Mouse (Mus musculus): ENCODE data around the gene Pkn3. TPM values are rescaled to one million over a fixed set of nuclear protein-coding genes. Genes with fewer than 3 reads are reported as not detected.

The Pkn3 gene
- 2.8 and 3.8 TPM in 2 replicates for polyA plus RNA-seq (2015; fragmentation: Nextera tagmentation; extraction: Ambion mirVana)

DNA sequence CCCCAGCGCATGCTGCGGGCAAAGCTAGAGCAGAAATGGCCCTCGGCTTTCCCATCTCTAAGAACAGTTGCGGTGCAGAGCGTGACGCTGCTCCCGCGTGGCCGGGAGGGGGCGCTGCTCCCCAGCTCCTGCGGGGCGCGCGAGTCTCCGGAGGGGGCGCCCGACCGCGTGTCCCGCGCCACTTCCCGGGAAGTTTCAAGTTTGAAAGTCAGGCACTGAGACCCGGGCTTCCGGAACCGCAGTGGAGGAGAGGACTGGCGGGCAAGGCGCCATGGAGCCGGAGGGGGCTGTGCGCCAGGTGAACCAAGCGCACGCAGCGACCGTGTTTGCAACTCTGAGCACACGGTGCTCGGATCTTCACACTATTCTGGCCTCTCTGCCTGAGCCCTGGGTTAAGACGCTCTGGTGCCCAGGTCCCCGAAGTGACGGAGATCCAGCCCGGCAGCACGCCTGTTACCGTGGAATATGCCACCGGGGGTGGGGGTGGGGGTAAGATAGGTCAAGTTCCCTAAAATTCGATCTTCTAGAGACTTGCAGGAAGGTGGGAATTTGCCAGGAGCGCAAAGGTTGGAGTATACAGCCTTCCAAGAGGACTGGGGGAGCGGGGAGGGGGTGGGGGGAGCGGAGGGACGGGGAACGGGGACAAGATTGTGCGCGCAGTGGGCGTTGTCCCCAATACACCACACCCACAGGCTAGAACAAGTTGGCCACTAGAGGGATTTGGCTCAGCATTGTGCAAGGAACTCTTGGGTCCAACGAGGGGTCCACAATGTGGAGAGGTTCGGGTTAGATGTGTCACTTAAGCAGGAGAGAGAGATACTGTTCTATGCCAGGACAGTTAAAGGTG, at the start of gene Pkn3:
Gene Pkn3, plus strand, starts transcription at position 183 of the 847 bp plus-strand sequence.
- peak; percentile 82 for ATAC-seq
- peak within 1 kb of the TSS; percentile 49; the same call in 1 of the 2 replicates for H3K9ac ChIP-seq (replicated peaks)
- H3K36me3 ChIP-seq: peaks cover 11% of the 10 kb centered on the region
- H3K4me3 ChIP-seq (replicated peaks): peak within 1 kb of the TSS; percentile 46
- H3K4me1 ChIP-seq (replicated peaks): peaks cover 17% of the 10 kb centered on the region
- H3K27me3 ChIP-seq: no peaks in the 10 kb centered on the region
- H3K4me2 ChIP-seq (replicated peaks): peak within 1 kb of the TSS; percentile 91
- peak within 1 kb of the TSS; percentile 39; the same call in 1 of the 2 replicates for H3K27ac ChIP-seq
- no peaks in the 10 kb centered on the region for H3K9me3 ChIP-seq
- WGBS: under 1% methylated on average over 53 of the region's 53 CpGs

DNA sequence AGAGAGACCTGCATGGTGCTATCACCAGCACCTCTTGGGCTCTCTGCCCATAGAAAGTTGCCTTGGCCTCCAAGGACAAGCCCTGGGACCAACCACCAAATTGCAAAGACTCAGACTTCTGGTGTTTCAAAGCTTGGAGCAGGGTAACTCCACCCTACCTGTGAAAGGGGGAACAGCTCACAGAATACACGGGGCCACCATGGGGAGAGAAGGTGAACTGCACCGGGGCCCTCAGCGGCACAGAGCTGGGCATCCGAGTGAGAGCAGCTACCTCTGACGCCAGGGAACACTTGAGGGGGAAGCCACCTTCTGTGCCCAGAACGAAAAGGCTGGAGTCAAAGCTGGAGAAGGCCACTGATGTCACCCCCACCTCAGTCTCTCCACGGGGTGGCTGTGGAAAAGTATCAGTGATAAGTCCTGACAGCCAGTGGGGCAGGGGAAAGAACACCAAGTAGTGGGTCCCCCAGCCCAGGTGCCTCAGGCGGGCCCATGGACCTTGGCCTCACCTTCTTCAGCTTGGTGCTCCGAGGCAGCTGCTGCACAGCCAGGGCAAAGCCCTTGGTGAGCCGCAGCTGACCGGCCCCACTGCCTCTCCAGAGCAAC, 45.1 kb upstream of the Pkn3 start:
- ATAC-seq: peak; percentile 37; the same call in 1 of the 2 replicates
- no peaks in the 10 kb centered on the region for H3K9me3 ChIP-seq
- H3K4me3 ChIP-seq (replicated peaks): no peak overlapping the region
- H3K27me3 ChIP-seq: no peaks in the 10 kb centered on the region
- H3K4me2 ChIP-seq (replicated peaks): no peak overlapping the region
- H3K4me1 ChIP-seq (replicated peaks): no peaks in the 10 kb centered on the region
- no peak overlapping the region for H3K27ac ChIP-seq
- WGBS: 63% methylated on average over 11 of the region's 11 CpGs
- peaks cover 91% of the 10 kb centered on the region for H3K36me3 ChIP-seq
- H3K9ac ChIP-seq (replicated peaks): no peak overlapping the region

DNA sequence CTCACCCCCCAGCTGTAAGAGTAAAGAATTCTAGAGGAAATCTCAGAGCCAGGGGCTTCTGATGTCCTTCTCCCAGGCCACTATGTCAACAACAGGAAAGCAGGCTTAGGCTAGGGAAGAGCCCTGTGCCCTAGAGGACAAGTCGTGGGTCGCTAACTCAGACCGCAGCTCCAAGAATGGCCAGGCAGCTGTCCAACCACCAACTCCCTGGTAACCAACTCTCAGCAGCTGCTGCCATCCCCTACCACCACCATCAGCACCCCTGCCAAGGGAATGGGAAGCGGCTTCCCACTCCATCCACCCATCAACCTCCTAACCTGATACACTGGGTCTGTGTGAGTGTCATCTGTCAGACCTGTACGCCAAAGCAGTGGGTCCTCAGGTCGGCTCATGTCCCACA, 44.5 kb upstream of the Pkn3 start:
- Histone ChIP-seq H3K27me3 (no peaks in the 10 kb centered on the region), H3K27ac (0 out of 2 replicates have a peak overlapping the region, but pooled peaks have one; percentile 35), H3K9me3 (no peaks in the 10 kb centered on the region), H3K4me3 (replicated peaks) (no peak overlapping the region), H3K36me3 (peaks cover 91% of the 10 kb centered on the region), H3K4me2 (replicated peaks) (no peak overlapping the region), H3K9ac (replicated peaks) (0 out of 2 replicates have a peak overlapping the region, but pooled peaks have one; percentile 10), H3K4me1 (replicated peaks) (no peaks in the 10 kb centered on the region)
- no peak for ATAC-seq
- 76% methylated on average over 6 of the region's 6 CpGs for WGBS

DNA sequence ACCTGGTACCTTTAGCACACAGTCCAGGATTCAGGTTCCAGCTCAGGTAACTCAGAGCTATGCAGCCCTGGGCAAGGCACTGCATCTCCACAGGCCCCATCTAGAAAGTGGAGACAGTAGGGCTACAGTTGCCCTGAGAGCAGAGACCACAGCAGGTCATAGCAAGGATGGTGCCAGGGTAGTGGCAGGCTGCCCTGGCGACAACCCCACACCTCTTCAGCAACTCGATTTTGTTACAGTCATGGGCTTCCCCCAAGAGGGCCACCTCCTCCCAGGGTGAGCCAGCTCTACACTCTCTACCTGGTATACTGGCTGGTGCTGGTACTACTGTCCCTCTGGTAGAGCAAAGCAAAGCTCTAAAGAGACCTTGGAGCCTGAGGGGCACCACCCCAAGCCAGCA, 39.7 kb upstream of the Pkn3 start:
- H3K9me3 ChIP-seq: no peaks in the 10 kb centered on the region
- 87% methylated on average over 2 of the region's 2 CpGs for WGBS
- H3K9ac ChIP-seq (replicated peaks): no peak overlapping the region
- no peak overlapping the region for H3K4me2 ChIP-seq (replicated peaks)
- ATAC-seq: no peak
- peaks cover 5% of the 10 kb centered on the region; the same call in 1 of the 2 replicates for H3K4me1 ChIP-seq (replicated peaks)
- peaks cover 56% of the 10 kb centered on the region for H3K36me3 ChIP-seq
- H3K27ac ChIP-seq: no peak overlapping the region
- H3K27me3 ChIP-seq: no peaks in the 10 kb centered on the region
- no peak overlapping the region for H3K4me3 ChIP-seq (replicated peaks)

DNA sequence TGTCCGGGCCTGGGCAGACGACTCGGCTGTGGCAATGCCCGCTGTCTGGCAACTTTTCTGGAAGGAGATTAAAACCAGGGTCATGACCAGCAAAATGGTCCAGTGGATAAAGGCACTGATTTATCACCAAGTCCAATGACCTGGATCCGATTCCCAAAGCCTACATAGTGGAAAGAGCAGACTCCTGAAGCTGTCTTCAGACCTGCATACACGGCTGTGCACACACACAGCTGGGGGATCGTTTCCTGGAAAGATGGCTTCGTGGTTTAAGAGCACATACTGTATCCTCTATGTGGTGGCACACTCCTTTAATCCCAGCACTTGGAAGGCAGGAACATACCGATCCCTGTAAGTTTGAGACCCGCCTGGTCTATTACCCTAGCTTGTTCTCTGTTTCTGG, 39.1 kb upstream of the Pkn3 start:
- Histone ChIP-seq H3K9ac (replicated peaks) (no peak overlapping the region), H3K4me3 (replicated peaks) (no peak overlapping the region), H3K4me1 (replicated peaks) (peaks cover 6% of the 10 kb centered on the region; the same call in 1 of the 2 replicates), H3K36me3 (peaks cover 50% of the 10 kb centered on the region), H3K4me2 (replicated peaks) (no peak overlapping the region), H3K27ac (no peak overlapping the region), H3K27me3 (no peaks in the 10 kb centered on the region), H3K9me3 (no peaks in the 10 kb centered on the region)
- WGBS: 94% methylated on average over 10 of the region's 10 CpGs
- no peak for ATAC-seq

DNA sequence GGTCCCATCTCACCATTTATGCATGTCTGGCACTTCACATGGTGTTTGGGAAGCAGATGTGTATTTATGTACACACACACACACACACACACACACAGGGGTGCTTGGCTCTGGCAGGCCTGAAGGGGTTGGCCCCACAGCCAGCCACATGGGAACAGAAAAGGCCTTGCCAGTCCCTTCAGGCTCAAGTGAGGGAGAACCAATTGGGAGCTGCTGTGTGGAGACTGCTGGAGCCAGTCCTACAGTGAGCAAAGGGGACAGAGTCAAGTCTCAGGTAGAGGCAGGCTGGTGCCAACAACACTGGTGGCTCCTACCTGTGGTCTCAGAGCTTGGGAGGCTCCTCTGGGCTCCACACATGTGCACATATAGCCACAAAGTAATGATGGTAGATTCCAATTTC, 37.8 kb upstream of the Pkn3 start:
- H3K27ac ChIP-seq: no peak overlapping the region
- peaks cover 41% of the 10 kb centered on the region for H3K36me3 ChIP-seq
- no peaks in the 10 kb centered on the region for H3K27me3 ChIP-seq
- H3K9me3 ChIP-seq: no peaks in the 10 kb centered on the region
- H3K4me2 ChIP-seq (replicated peaks): no peak overlapping the region
- H3K4me3 ChIP-seq (replicated peaks): no peak overlapping the region
- peaks cover 6% of the 10 kb centered on the region; the same call in 1 of the 2 replicates for H3K4me1 ChIP-seq (replicated peaks)
- no peak overlapping the region for H3K9ac ChIP-seq (replicated peaks)
- no peak for ATAC-seq

DNA sequence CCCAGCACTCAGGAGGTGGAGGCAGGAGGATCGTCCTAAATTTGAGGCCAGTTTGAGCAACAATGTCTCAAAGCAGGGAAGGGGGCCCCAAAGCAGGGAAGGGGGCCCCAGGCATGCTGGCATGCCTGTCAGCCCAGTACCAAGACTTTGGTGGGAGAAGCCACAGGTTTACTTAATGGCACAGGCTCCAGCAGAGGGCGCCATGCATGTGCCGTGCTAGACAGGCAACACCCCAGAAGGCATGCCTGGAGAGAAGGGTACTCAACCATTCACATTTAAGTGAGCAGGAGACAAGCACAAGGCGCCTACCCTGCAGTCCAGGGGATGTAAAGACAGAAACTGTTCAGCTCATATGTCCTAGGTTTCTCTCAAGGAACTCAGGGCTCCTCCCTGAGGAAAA, 35.0 kb upstream of the Pkn3 start:
- no peak for ATAC-seq
- no peaks in the 10 kb centered on the region for H3K9me3 ChIP-seq
- H3K9ac ChIP-seq (replicated peaks): no peak overlapping the region
- H3K4me3 ChIP-seq (replicated peaks): no peak overlapping the region
- H3K4me2 ChIP-seq (replicated peaks): no peak overlapping the region
- 3% methylated on average over 4 of the region's 4 CpGs for WGBS
- no peaks in the 10 kb centered on the region for H3K27me3 ChIP-seq
- no peak overlapping the region for H3K27ac ChIP-seq
- peaks cover 32% of the 10 kb centered on the region for H3K36me3 ChIP-seq
- peaks cover 6% of the 10 kb centered on the region; the same call in 1 of the 2 replicates for H3K4me1 ChIP-seq (replicated peaks)

DNA sequence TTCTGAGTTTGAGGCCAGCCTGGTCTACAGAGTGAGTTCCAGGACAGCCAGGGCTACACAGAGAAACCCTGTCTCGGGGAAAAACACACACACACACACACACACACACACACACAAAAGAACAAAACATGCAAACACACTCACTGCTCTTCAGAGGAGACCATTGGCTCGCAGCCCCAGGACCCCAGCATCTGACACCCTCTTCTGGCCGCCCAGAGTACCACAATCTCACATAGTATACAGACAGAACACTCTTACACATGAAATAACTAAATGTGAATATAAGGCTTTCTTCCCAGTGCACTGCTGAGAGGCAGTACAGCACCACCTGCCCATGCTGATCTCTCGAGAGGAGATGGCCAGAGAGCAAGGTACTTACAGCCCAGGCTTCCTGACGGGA, 32.9 kb upstream of the Pkn3 start:
- Histone ChIP-seq H3K9ac (replicated peaks) (no peak overlapping the region), H3K27ac (no peak overlapping the region), H3K4me3 (replicated peaks) (no peak overlapping the region), H3K4me2 (replicated peaks) (no peak overlapping the region), H3K4me1 (replicated peaks) (peaks cover 11% of the 10 kb centered on the region; the same call in 1 of the 2 replicates), H3K36me3 (peaks cover 18% of the 10 kb centered on the region), H3K27me3 (no peaks in the 10 kb centered on the region), H3K9me3 (no peaks in the 10 kb centered on the region)
- no peak for ATAC-seq
- WGBS: 85% methylated on average over 5 of the region's 5 CpGs

DNA sequence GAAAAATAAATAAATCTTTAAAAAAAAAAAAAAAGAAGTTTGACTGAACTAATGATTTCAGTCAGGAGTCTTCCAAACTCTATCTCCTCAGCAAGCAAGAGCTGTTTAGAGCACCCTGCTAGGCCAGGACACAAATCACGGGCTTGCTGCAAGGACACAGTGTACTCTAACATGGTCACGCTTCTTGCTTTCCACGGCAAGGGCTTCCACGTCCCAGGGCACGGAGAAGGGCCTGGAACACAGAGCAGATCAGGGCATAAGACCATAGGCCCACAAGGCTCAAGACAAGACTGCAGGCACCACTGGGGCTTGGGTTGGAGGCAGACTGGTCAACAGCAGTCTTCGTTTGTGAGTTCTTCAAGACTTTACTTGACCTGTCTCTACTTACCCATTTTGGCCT, 30.4 kb upstream of the Pkn3 start:
- Histone ChIP-seq H3K9ac (replicated peaks) (no peak overlapping the region), H3K9me3 (no peaks in the 10 kb centered on the region), H3K4me1 (replicated peaks) (peaks cover 11% of the 10 kb centered on the region; the same call in 1 of the 2 replicates), H3K27me3 (no peaks in the 10 kb centered on the region), H3K36me3 (peaks cover 13% of the 10 kb centered on the region), H3K27ac (no peak overlapping the region), H3K4me3 (replicated peaks) (no peak overlapping the region), H3K4me2 (replicated peaks) (no peak overlapping the region)
- 98% methylated on average over 6 of the region's 6 CpGs for WGBS
- no peak for ATAC-seq

DNA sequence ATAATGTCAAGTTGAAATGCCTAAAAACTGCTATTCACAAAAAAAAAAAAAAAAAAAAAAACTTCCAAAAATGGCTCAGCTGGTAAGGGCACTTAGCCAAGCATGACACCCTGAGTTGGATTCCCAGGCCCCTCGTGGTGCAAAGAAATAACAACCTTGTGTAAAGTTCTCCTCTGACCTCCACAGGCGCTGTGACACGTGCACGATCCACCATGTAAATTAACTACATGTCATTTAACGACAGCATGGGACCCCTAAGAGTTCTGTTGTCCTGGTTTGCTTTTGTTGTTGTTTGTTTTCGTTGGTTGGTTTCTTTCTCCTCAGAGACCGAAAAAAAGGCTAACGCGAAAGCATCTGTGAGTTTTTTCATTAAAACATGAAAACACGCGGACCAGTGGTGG, 29.4 kb upstream of the Pkn3 start:
- Histone ChIP-seq H3K9ac (replicated peaks) (peak overlapping the region; percentile 74), H3K4me2 (replicated peaks) (peak overlapping the region; percentile 63), H3K9me3 (no peaks in the 10 kb centered on the region), H3K4me1 (replicated peaks) (peaks cover 5% of the 10 kb centered on the region; the same call in 1 of the 2 replicates), H3K36me3 (peaks cover 13% of the 10 kb centered on the region), H3K27ac (peak overlapping the region; percentile 92), H3K27me3 (no peaks in the 10 kb centered on the region), H3K4me3 (replicated peaks) (peak overlapping the region; percentile 61)
- 57% methylated on average over 11 of the region's 11 CpGs for WGBS
- 0 out of 2 replicates have a peak, but pooled peaks have one; percentile 18 for ATAC-seq

DNA sequence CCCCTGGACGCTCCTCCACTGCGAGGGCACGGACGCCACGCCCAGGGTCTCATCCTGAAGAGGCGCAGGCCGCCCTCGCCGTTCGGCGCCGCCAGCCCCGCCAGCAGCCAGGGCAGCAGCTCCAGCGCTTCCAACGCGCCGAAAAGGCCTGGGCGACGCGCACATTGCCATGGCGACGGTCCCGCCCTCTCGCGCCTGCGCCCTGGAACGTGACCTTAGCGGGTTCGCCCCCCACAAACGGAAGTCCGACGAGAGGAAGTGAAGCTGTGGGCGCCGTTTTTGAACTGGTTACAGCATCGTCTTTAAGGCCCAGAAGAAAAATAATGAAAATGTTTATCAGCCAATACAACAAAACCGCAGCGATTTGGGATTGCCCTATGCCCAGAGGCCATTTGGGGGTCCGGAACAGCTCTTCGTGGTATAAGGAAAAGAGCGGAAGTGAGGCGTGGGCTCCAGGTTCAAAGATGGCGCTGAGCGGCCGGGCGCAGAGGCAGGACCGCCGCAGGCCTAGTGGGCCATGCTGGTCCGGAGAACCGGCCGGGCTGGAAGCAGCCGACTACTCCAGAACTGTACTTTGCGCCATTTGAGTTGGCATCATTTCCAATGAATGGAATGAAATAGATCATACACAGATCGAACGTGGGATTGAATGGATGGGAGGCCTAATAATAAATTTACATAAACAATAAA, 28.6 kb upstream of the Pkn3 start, which contains the start of gene Wdr34:
Gene Wdr34, minus strand, starts transcription at position 183 of the 690 bp plus-strand sequence.
- under 1% methylated on average over 54 of the region's 54 CpGs for WGBS
- Histone ChIP-seq H3K27ac (peak within 1 kb of the TSS; percentile 92), H3K4me1 (replicated peaks) (peaks cover 5% of the 10 kb centered on the region; the same call in 1 of the 2 replicates), H3K4me3 (replicated peaks) (peak within 1 kb of the TSS; percentile 61), H3K9me3 (no peaks in the 10 kb centered on the region), H3K27me3 (0 out of 2 replicates have a peak, but pooled peaks cover 2% of the 10 kb centered on the region), H3K4me2 (replicated peaks) (peak within 1 kb of the TSS; percentile 63), H3K9ac (replicated peaks) (peak within 1 kb of the TSS; percentile 74), H3K36me3 (peaks cover 13% of the 10 kb centered on the region)
- ATAC-seq: peak; percentile 95

Data from midbrain, embryonic 13.5 days (tissue).